Mouse (Mus musculus): ENCODE results near the gene Hmg20b. TPM values are rescaled to one million over a fixed set of nuclear protein-coding genes. Genes with fewer than 3 reads are reported as not detected.
A peak's percentile ranks its signal among the peaks of the same experiment; 100 is the strongest.

The Hmg20b gene
- total RNA-seq, 2 experiments from 2014 or later: 22.9 to 28.2 TPM

- DNase-seq: no peak
- Histone ChIP-seq H3K4me3 (no peak overlapping the region), H3K27ac (peak overlapping the region; percentile 2; the same call in 1 of the 2 replicates)
- intact Hi-C loops (cut with DNase I): loop anchor here (2.0 kb wide), 1 partner anchor 15 kb away; no protein-coding TSS in a partner anchor
- TF ChIP-seq CTCF (IDR thresholded peaks at IDR 0.05): no peak
Observed at GRCm38 (mm10) chr10:81303761-81304160, 46.5 kb downstream of the Hmg20b start.

- TF ChIP-seq CTCF (IDR thresholded peaks at IDR 0.05): no peak
- DNase-seq: no peak
- intact Hi-C loops (cut with DNase I): no loop called here
- H3K27ac ChIP-seq: peak overlapping the region; percentile 46
- H3K4me3 ChIP-seq: peak overlapping the region; percentile 52
Observed at GRCm38 (mm10) chr10:81303258-81303657, 47.0 kb downstream of the Hmg20b start.

GRCm38 (mm10) chr10:81302781-81303218 is 47.5 kb downstream of the Hmg20b start:
- H3K4me3 ChIP-seq: peak overlapping the region; percentile 52
- DNase-seq: no peak
- no peak for TF ChIP-seq CTCF (IDR thresholded peaks at IDR 0.05)
- intact Hi-C loops (cut with DNase I): no loop called here
- H3K27ac ChIP-seq: peak overlapping the region; percentile 46

- intact Hi-C loops (cut with DNase I): no loop called here
- peak overlapping the region; percentile 46 for H3K27ac ChIP-seq
Observed at GRCm38 (mm10) chr10:81302288-81302687, 48.0 kb downstream of the Hmg20b start.

GRCm38 (mm10) chr10:81301321-81301720 is 49.0 kb downstream of the Hmg20b start:
- DNase-seq: no peak
- Histone ChIP-seq H3K4me3 (no peak overlapping the region), H3K27ac (no peak overlapping the region)
- intact Hi-C loops (cut with DNase I): no loop called here
- no peak for TF ChIP-seq CTCF (IDR thresholded peaks at IDR 0.05)

More at GRCm38 (mm10) chr10:81302288-81302687, 48.0 kb downstream of the Hmg20b start:
- no peak for DNase-seq
- peak overlapping the region; percentile 52 for H3K4me3 ChIP-seq
- no peak for TF ChIP-seq CTCF (IDR thresholded peaks at IDR 0.05)

- H3K27ac ChIP-seq: peak overlapping the region; percentile 87
- DNase-seq: no peak
- intact Hi-C loops (cut with DNase I): no loop called here
- H3K4me3 ChIP-seq: no peak overlapping the region
- no peak for TF ChIP-seq CTCF (IDR thresholded peaks at IDR 0.05)
Observed at GRCm38 (mm10) chr10:81300352-81300907, 49.9 kb downstream of the Hmg20b start.

- peak overlapping the region; percentile 87 for H3K27ac ChIP-seq
Observed at GRCm38 (mm10) chr10:81299585-81300351, 50.5 kb downstream of the Hmg20b start.

GRCm38 (mm10) chr10:81298369-81299100 is 51.7 kb downstream of the Hmg20b start:
- Histone ChIP-seq H3K27ac (peak overlapping the region; percentile 87), H3K4me3 (peak overlapping the region; percentile 61)
- DNase-seq: peak; percentile 42
- TF ChIP-seq CTCF (IDR thresholded peaks at IDR 0.05): no peak
- intact Hi-C loops (cut with DNase I): no loop called here

More at GRCm38 (mm10) chr10:81299585-81300351, 50.5 kb downstream of the Hmg20b start:
- no peak overlapping the region for H3K4me3 ChIP-seq
- intact Hi-C loops (cut with DNase I): no loop called here
- no peak for DNase-seq
- TF ChIP-seq CTCF (IDR thresholded peaks at IDR 0.05): no peak

- peak; percentile 63 for DNase-seq
- peak overlapping the region; percentile 61 for H3K4me3 ChIP-seq
- intact Hi-C loops (cut with DNase I): no loop called here
- peak overlapping the region; percentile 87 for H3K27ac ChIP-seq
- no peak for TF ChIP-seq CTCF (IDR thresholded peaks at IDR 0.05)
Observed at GRCm38 (mm10) chr10:81297845-81298244, 52.4 kb downstream of the Hmg20b start.

GRCm38 (mm10) chr10:81297246-81297645 is 53.0 kb downstream of the Hmg20b start:
- Histone ChIP-seq H3K27ac (peak overlapping the region; percentile 87), H3K4me3 (peak overlapping the region; percentile 61)
- no peak for DNase-seq
- intact Hi-C loops (cut with DNase I): no loop called here
- no peak for TF ChIP-seq CTCF (IDR thresholded peaks at IDR 0.05)

Small RNAs within 50 kb of the gene (microRNA-seq; reads per million reads assigned to microRNA genes)
- not detected for gene Mir6913

Other genes starting within 250 kb of the Hmg20b start
- 100 to 1,000 TPM; 148 to 187 TPM for gene Map2k2, start 244.6 kb downstream of the Hmg20b start, total RNA-seq (2021)
- 10 to 100 TPM; 23.3 to 25.9 TPM for gene Zbtb7a, start 215.3 kb downstream of the Hmg20b start, total RNA-seq (2021)
- 10 to 100 TPM; 15.7 to 16.2 TPM for gene Pias4, start 182.6 kb downstream of the Hmg20b start, total RNA-seq (2021)
- gene Eef2, start 173.8 kb downstream of the Hmg20b start, total RNA-seq (2021): 1,000 to 10,000 TPM; 1,128 to 1,335 TPM
- gene Dapk3, start 167.5 kb downstream of the Hmg20b start, total RNA-seq (2021): 10 to 100 TPM; 22.1 to 24.9 TPM
- gene 4930442H23Rik, start 166.6 kb downstream of the Hmg20b start, total RNA-seq (2021): not detected
- 10 to 100 TPM; 59.7 to 72.8 TPM for gene Nmrk2, start 148.4 kb downstream of the Hmg20b start, total RNA-seq (2021)
- not detected for gene Atcay, start 119.6 kb downstream of the Hmg20b start, total RNA-seq (2021)
- gene Zfr2, start 117.3 kb downstream of the Hmg20b start, total RNA-seq (2021): 1 to 10 TPM; 1.8 to 2.7 TPM
- gene Matk, start 97.5 kb downstream of the Hmg20b start, total RNA-seq (2021): under 1 TPM; 0.15 to 0.31 TPM
- gene Mrpl54, start 83.5 kb downstream of the Hmg20b start, total RNA-seq (2021): 100 to 1,000 TPM; 103 to 112 TPM
- gene Apba3, start 83.5 kb downstream of the Hmg20b start, total RNA-seq (2021): 100 to 1,000 TPM; 110 to 119 TPM
- gene Tjp3, start 58.9 kb downstream of the Hmg20b start, total RNA-seq (2021): not detected
- 10 to 100 TPM; 20.7 to 25.0 TPM for gene Pip5k1c, start 57.5 kb downstream of the Hmg20b start, total RNA-seq (2021)
- gene Cactin, start 29.4 kb downstream of the Hmg20b start, total RNA-seq (2021): 10 to 100 TPM in 1 of 2 experiments, 1 to 10 TPM in 1; 8.5 to 11.5 TPM
- gene Tbxa2r, start 21.7 kb downstream of the Hmg20b start, total RNA-seq (2021): under 1 TPM; 0.43 to 0.75 TPM
- 1 to 10 TPM in 1 of 2 experiments, under 1 TPM in 1; 0.69 to 1.3 TPM for gene Gipc3, start 7.2 kb downstream of the Hmg20b start, total RNA-seq (2021)
- gene Mfsd12, start 7.0 kb upstream of the Hmg20b start, total RNA-seq (2021): 1 to 10 TPM; 2.2 to 3.3 TPM
- gene 4930404N11Rik, start 15.3 kb upstream of the Hmg20b start, total RNA-seq (2021): 1 to 10 TPM in 1 of 2 experiments, under 1 TPM in 1; 0.89 to 1.2 TPM
- gene Fzr1, start 28.0 kb upstream of the Hmg20b start, total RNA-seq (2021): 10 to 100 TPM; 14.0 to 18.8 TPM
- 10 to 100 TPM; 38.1 to 39.8 TPM for gene Dohh, start 33.9 kb upstream of the Hmg20b start, total RNA-seq (2021)
- gene Gm48551, start 34.0 kb upstream of the Hmg20b start, total RNA-seq (2021): 1 to 10 TPM in 1 of 2 experiments, under 1 TPM in 1; 0.87 to 2.8 TPM
- gene Gm48552, start 38.5 kb upstream of the Hmg20b start, total RNA-seq (2021): 1 to 10 TPM in 1 of 2 experiments, under 1 TPM in 1; 0.84 to 1.0 TPM
- not detected for gene Smim24, start 42.6 kb upstream of the Hmg20b start, total RNA-seq (2021)
- gene Nfic, start 105.2 kb upstream of the Hmg20b start, total RNA-seq (2021): 100 to 1,000 TPM; 207 to 215 TPM
- gene Celf5, start 132.2 kb upstream of the Hmg20b start, total RNA-seq (2021): under 1 TPM in 1 of 2 experiments, not detected in 1; 0.17 TPM
- gene Ncln, start 145.9 kb upstream of the Hmg20b start, total RNA-seq (2021): 10 to 100 TPM; 38.3 to 44.8 TPM
- gene S1pr4, start 149.7 kb upstream of the Hmg20b start, total RNA-seq (2021): 1 to 10 TPM in 1 of 2 experiments, under 1 TPM in 1; 0.97 to 1.2 TPM
- under 1 TPM; 0.26 to 0.53 TPM for gene Gna15, start 173.7 kb upstream of the Hmg20b start, total RNA-seq (2021)
- gene Gna11, start 194.7 kb upstream of the Hmg20b start, total RNA-seq (2021): 10 to 100 TPM; 25.7 to 30.3 TPM
- gene Aes, start 209.0 kb upstream of the Hmg20b start, total RNA-seq (2021): 100 to 1,000 TPM; 847 to 871 TPM
- 1 to 10 TPM; 5.6 to 7.3 TPM for gene Tle2, start 224.1 kb upstream of the Hmg20b start, total RNA-seq (2021)